Mouse (Mus musculus): ENCODE measurements at regions not wholly inside any gene's neighbourhood (a gene's known extent, or its start where the extent isn't known, plus 50 kb on each side); places are given as distances from the start of the nearest gene placed in this dataset.

- TF ChIP-seq CTCF (IDR thresholded peaks at IDR 0.05; ENCODE audit: extremely low read depth, insufficient read depth, insufficient read length, insufficient replicate concordance) (no peak), POLR2A (IDR thresholded peaks at IDR 0.05; ENCODE audit: low read depth, low read length) (no peak)
Observed at GRCm38 (mm10) chr10:96427407-96427806, 189.4 kb upstream of the Btg1 start.

Data from spleen, adult 2 months (tissue).